Mouse (Mus musculus): ENCODE measurements at regions not wholly inside any gene's neighbourhood (a gene's known extent, or its start where the extent isn't known, plus 50 kb on each side); places are given as distances from the start of the nearest gene placed in this dataset.
"Not testable (repeated sequence)": the region's sequence is repeated elsewhere in the genome, so short reads cannot be mapped to it uniquely, and the experiment has no call there.

DNA sequence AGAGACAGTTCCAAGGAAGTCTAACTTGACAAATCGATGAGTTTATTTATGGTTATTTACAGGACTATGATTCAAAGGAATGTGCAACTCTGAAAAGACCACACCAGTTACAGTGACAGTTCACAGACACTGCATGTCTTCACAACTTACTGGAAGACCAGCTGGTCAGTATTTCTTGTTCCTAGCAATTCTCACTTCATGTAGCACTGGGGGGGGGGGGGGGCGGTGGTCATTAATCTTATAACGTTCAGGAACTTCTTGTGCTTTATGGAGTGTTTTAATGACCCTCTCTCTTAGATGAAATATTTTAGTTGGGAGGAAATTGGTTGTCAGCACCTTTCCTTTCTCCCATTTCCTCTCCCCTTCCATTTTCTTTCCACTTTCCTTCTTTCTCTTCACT lies 1752.1 kb upstream of the Cntnap5a start:
- Histone ChIP-seq H3K9me3 (no peaks in the 10 kb centered on the region), H3K4me3 (replicated peaks) (no peak overlapping the region), H3K4me2 (no peak overlapping the region), H3K9ac (no peak overlapping the region), H3K27ac (no peak overlapping the region), H3K4me1 (no peaks in the 10 kb centered on the region), H3K27me3 (no peaks in the 10 kb centered on the region), H3K36me3 (replicated peaks) (no peaks in the 10 kb centered on the region)
- WGBS: 85% methylated on average over 3 of the region's 3 CpGs
- ATAC-seq (ENCODE audit: low FRiP score): no peak

DNA sequence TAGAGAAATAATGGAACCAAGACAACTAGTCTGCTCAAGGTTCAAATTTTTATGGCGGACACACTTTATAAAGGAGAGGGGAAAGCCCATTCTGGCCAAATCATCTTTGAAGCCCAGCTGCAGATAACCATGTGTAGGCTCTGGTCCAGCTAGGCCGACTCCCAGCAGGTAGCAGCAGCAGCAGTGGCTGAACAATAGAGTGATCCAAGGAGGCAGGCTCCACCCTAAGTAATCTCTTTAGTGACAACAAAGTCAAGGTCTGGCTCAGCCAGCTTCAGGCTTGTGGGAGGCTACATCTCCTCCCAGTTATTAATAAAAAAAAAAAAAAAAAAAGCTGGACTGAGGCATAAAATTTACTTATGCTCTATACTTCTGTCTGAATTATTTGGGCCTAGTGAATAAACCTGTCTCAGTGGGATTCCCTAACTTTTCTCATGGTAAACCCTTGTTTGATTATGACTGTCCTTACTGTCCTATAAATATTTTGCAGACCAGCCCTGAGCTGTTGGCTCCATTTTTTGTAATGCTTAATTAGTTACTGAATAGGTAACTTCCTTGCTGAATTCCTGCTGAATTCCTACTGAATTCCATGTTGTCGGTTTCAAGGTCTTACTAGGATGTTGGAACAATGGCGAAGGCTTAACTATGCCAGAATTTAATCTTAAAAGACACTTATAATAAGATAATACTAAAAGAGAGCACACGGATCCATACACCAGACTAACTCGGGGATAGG lies 1726.4 kb upstream of the Cntnap5a start:
- Histone ChIP-seq H3K9me3 (no peaks in the 10 kb centered on the region), H3K4me2 (no peak overlapping the region), H3K9ac (no peak overlapping the region), H3K4me1 (no peaks in the 10 kb centered on the region), H3K4me3 (replicated peaks) (no peak overlapping the region), H3K27me3 (no peaks in the 10 kb centered on the region), H3K36me3 (replicated peaks) (no peaks in the 10 kb centered on the region), H3K27ac (no peak overlapping the region)
- 79% methylated on average over 6 of the region's 6 CpGs for WGBS
- no peak for ATAC-seq (ENCODE audit: low FRiP score)

DNA sequence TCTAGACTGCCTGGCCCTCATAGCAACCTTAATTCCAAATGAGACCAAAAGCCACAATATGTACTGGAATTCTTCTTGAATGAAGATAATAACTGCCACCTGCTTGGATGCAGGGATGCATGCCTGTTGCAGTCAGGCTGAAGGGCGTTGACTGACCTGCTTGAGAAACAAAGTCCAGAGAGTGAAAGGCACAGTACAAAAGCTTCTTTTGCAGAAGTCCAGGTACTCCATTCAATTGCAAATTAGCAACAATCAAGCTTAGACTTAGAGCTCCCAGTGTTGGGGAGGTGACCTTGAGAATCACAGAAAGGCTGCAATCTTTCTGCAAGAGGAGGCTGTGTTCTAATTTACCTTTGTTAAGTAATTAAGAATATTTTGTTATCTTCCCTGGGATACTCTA lies 1725.3 kb upstream of the Cntnap5a start:
- not testable (repeated sequence) for ATAC-seq (ENCODE audit: low FRiP score)
- WGBS: 60% methylated on average over 1 of the region's 1 CpGs

DNA sequence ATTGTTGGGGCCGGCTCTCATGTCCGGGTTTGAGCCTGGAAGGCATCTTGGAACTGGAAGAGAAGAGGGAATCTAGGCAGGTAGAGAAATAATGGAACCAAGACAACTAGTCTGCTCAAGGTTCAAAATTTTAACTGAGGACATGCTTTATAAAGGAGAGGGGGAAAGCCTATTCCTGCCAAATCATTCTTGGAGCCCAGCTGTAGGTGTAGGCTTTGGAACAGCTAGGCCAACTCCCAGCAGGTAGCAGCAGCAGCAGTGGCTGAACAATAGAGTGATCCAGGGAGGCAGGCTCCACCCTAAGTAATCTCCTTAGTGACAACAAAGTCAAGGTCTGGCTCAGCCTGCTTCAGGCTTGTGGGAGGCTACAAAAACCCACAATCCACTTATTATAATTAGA lies 1720.6 kb upstream of the Cntnap5a start:
- WGBS: 31% methylated on average over 2 of the region's 2 CpGs
- not testable (repeated sequence) for H3K4me1 ChIP-seq; ATAC-seq (ENCODE audit: low FRiP score); H3K27ac ChIP-seq; H3K4me2 ChIP-seq; H3K9ac ChIP-seq; H3K27me3 ChIP-seq; H3K9me3 ChIP-seq; H3K36me3 ChIP-seq (replicated peaks); H3K4me3 ChIP-seq (replicated peaks)

More for the DNA sequence above, 1725.3 kb upstream of the Cntnap5a start:
- not testable (repeated sequence) for H3K4me1 ChIP-seq; H3K36me3 ChIP-seq (replicated peaks); H3K27ac ChIP-seq; H3K9ac ChIP-seq; H3K4me2 ChIP-seq; H3K9me3 ChIP-seq; H3K4me3 ChIP-seq (replicated peaks); H3K27me3 ChIP-seq

DNA sequence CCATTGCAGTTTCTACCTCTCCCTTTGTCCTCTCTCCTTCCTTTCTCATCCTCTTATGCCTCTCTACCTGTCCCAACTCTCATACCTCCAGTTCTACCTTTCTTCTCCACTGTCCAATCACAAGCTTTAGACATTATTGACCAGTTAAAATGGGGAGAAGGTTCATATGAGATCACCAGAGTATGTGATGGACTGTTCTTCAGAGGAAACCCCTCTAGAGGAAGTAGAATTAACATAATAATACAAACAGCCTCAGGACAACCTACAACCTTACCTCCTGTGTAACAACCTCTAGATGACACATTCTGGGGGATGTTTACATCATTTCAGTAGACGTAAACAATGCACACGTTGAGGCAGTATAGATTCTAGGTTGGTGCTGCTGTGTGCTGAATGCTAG lies 1720.1 kb upstream of the Cntnap5a start:
- Histone ChIP-seq H3K36me3 (replicated peaks) (no peaks in the 10 kb centered on the region), H3K9ac (no peak overlapping the region), H3K4me1 (no peaks in the 10 kb centered on the region), H3K27ac (no peak overlapping the region), H3K9me3 (no peaks in the 10 kb centered on the region), H3K4me3 (replicated peaks) (no peak overlapping the region), H3K27me3 (no peaks in the 10 kb centered on the region), H3K4me2 (no peak overlapping the region)
- ATAC-seq (ENCODE audit: low FRiP score): no peak
- WGBS: 74% methylated on average over 2 of the region's 2 CpGs

DNA sequence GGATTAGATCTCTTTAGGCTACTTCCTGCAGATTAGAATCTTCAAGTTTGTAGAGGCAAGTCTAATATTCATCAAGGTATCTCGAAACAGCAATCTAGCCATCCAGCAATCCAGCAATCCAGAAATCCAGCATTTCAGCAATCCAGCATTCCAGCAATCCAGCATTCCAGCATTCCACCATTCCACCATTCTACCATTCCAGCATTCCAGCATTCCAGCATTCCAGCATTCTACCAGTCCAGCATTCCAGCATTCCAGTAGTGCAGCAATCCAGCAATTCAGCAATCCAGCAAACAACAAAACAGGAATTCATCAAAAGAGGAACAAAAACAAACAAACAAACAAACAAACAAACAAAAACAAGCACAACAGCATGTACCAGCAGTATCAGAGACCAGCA lies 1713.9 kb upstream of the Cntnap5a start:
- WGBS: 80% methylated on average over 1 of the region's 1 CpGs
- no peaks in the 10 kb centered on the region for H3K4me1 ChIP-seq
- H3K36me3 ChIP-seq (replicated peaks): no peaks in the 10 kb centered on the region
- H3K4me2 ChIP-seq: no peak overlapping the region
- no peak overlapping the region for H3K9ac ChIP-seq
- no peak overlapping the region for H3K4me3 ChIP-seq (replicated peaks)
- ATAC-seq (ENCODE audit: low FRiP score): no peak
- H3K27ac ChIP-seq: no peak overlapping the region
- H3K9me3 ChIP-seq: no peaks in the 10 kb centered on the region
- H3K27me3 ChIP-seq: no peaks in the 10 kb centered on the region

DNA sequence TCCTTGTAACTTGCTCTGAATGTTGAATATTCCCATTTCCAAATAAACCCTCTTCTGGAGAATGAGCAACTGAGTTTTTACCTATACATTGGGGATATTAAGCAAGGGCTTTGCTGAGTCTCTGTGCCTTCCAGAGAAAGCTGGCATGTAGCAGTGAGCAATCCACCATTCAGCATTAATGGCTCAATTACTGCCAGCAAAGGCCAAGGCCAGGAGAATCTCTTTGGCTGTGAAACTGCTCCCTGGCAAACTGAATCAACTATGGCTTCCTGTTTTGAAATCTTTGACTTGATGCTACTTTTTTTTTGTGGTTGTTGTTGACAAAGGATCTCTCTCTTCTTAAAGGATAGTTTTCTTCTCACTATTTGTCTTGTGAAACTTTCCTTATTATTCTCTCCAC lies 1704.4 kb upstream of the Cntnap5a start:
- Histone ChIP-seq H3K9ac (no peak overlapping the region), H3K4me3 (replicated peaks) (no peak overlapping the region), H3K9me3 (no peaks in the 10 kb centered on the region), H3K36me3 (replicated peaks) (no peaks in the 10 kb centered on the region), H3K27me3 (no peaks in the 10 kb centered on the region), H3K27ac (no peak overlapping the region), H3K4me1 (no peaks in the 10 kb centered on the region), H3K4me2 (no peak overlapping the region)
- ATAC-seq (ENCODE audit: low FRiP score): no peak

DNA sequence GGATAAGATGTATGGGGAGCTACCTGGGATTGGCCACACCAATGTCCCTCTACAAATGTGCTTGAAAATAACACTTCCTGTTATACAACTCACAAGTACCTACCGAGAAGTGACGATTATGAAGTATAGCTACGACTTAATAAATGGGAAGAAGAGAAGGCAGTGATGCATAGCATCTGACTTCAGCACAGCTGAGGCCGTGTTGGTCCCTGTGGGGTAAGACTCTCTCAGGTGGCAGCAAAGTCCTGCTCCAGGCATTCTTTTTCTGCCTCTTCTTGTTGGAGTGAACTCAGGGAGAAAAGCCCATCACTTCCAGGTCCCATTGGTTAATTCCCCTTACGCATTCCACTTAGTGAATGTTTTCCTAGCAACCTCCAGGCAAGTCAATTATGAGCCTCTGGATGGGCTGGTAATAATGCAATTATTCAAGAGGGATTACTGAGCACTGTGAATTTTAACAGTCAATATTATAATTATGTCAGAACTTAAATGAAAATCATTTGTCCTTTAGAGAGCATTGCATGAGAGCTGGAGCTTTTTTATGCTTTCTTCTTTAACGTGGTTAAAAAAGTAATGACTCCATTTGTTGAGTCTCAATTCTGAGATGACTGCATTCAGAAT lies 1694.8 kb upstream of the Cntnap5a start:
- no peaks in the 10 kb centered on the region for H3K36me3 ChIP-seq (replicated peaks)
- H3K27me3 ChIP-seq: no peaks in the 10 kb centered on the region
- ATAC-seq (ENCODE audit: low FRiP score): no peak
- no peaks in the 10 kb centered on the region for H3K4me1 ChIP-seq
- H3K9me3 ChIP-seq: no peaks in the 10 kb centered on the region
- H3K27ac ChIP-seq: no peak overlapping the region
- H3K9ac ChIP-seq: no peak overlapping the region
- no peak overlapping the region for H3K4me2 ChIP-seq
- WGBS: 60% methylated on average over 6 of the region's 6 CpGs
- no peak overlapping the region for H3K4me3 ChIP-seq (replicated peaks)

DNA sequence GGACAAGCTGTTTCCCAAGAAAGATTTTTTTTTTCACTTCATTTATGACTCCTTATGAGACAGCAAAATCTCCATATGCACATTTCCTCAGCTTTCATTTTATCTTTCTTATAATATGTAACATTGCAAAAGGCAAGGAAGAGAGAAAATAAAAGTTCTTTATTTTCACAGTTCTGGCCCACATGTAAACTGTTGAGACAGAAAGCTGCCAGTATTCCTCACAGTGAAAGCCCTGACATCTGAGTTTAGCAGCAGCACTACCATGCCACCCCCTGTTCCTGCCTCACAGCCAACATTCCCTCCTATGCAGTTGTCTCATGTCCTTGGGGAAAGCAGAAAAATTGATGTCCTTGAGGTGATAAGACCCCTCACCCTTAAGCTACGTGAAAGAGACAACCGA lies 1692.1 kb upstream of the Cntnap5a start:
- Histone ChIP-seq H3K36me3 (replicated peaks) (no peaks in the 10 kb centered on the region), H3K27me3 (no peaks in the 10 kb centered on the region), H3K9ac (no peak overlapping the region), H3K27ac (no peak overlapping the region), H3K9me3 (no peaks in the 10 kb centered on the region), H3K4me1 (no peaks in the 10 kb centered on the region), H3K4me3 (replicated peaks) (no peak overlapping the region), H3K4me2 (no peak overlapping the region)
- 86% methylated on average over 2 of the region's 2 CpGs for WGBS
- no peak for ATAC-seq (ENCODE audit: low FRiP score)

DNA sequence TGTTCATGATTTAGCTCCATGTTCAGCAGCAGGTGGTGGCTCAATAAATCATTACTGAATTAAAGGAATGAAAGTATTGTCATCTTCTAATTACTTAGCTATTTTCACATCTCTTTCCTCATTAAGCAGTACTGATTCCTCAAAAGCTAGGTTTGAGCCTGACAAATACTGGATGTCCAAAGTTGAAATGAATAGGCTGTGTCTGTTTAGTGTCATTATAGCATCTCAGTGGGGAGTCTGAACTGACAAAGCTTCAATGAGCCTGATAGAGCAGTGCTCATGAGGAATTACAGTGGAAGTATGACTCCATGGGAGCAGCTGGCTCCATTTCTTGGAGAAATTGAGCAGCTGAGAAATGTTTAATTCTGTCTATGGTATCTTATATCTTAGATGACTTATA lies 1646.7 kb upstream of the Cntnap5a start:
- H3K9me3 ChIP-seq: no peaks in the 10 kb centered on the region
- no peak overlapping the region for H3K27ac ChIP-seq
- no peaks in the 10 kb centered on the region for H3K27me3 ChIP-seq
- no peak overlapping the region for H3K9ac ChIP-seq
- H3K4me1 ChIP-seq: no peaks in the 10 kb centered on the region
- peak; percentile 60; the same call in 1 of the 2 replicates for ATAC-seq (ENCODE audit: low FRiP score)
- no peak overlapping the region for H3K4me2 ChIP-seq
- H3K4me3 ChIP-seq (replicated peaks): no peak overlapping the region
- H3K36me3 ChIP-seq (replicated peaks): no peaks in the 10 kb centered on the region

DNA sequence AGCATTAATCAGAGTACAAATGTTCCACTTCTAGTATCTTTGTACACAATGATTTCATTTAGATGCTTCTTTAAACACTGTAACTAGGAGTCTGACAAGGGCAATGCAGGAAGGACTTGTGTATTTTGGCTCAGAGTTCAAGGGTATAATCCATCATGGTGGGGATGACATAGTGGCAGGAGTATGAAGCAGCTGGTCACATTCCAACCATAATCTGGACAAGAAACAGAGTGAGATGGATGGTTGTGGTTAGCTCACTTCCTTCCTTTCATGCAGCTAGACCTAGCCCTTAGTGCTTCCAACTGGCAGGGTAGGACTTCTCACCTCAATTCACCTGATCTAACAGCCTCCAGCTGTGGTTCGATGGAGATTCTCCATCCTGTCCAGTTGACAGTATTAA lies 1645.2 kb upstream of the Cntnap5a start:
- Histone ChIP-seq H3K36me3 (replicated peaks) (no peaks in the 10 kb centered on the region), H3K4me3 (replicated peaks) (no peak overlapping the region), H3K27me3 (no peaks in the 10 kb centered on the region), H3K4me2 (no peak overlapping the region), H3K27ac (no peak overlapping the region), H3K4me1 (no peaks in the 10 kb centered on the region), H3K9me3 (no peaks in the 10 kb centered on the region), H3K9ac (no peak overlapping the region)
- WGBS: 88% methylated on average over 1 of the region's 1 CpGs
- no peak for ATAC-seq (ENCODE audit: low FRiP score)

DNA sequence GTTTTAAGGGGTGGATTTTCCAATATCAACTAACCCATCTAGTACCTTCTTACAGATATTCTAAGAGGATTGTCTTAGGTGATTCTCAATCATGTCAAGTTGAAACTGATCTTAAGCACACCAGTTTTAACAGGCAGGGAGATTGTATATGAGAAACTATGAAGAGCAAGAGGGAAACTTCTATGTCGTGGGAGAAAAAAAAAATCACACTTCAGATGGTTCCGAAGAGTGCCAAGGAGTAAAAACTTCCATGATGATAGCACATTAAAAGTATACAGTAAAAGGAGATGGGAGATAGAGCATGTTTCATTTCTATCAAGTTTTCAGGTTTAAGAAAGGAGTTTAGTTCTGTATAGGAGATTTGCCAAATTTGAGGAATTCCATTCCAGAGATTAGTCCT lies 1621.5 kb upstream of the Cntnap5a start:
- no peaks in the 10 kb centered on the region for H3K36me3 ChIP-seq (replicated peaks)
- WGBS: 84% methylated on average over 2 of the region's 2 CpGs
- no peak for ATAC-seq (ENCODE audit: low FRiP score)
- no peaks in the 10 kb centered on the region for H3K9me3 ChIP-seq
- H3K9ac ChIP-seq: no peak overlapping the region
- H3K4me3 ChIP-seq (replicated peaks): no peak overlapping the region
- H3K27ac ChIP-seq: no peak overlapping the region
- H3K4me1 ChIP-seq: no peaks in the 10 kb centered on the region
- no peaks in the 10 kb centered on the region for H3K27me3 ChIP-seq
- no peak overlapping the region for H3K4me2 ChIP-seq

DNA sequence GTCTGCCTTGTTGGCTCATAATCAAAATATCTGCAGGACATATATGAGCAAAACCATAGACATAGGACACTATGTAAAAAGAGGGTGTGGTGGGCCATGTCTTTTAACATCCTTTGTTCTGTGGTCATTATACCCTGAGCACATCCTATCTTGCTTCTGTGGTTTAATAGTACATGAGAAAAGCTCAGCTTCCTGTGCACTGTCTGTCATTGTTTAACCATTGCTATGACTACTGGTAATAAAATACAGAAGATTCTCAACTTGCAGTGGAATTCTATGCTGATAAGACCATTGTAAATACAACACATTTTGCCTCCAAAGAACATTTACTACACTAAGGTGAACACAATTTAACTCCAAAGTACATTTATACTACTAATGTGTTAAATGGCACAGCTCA lies 1610.0 kb upstream of the Cntnap5a start:
- no peaks in the 10 kb centered on the region for H3K27me3 ChIP-seq
- H3K36me3 ChIP-seq (replicated peaks): no peaks in the 10 kb centered on the region
- no peak overlapping the region for H3K4me2 ChIP-seq
- no peak for ATAC-seq (ENCODE audit: low FRiP score)
- H3K27ac ChIP-seq: no peak overlapping the region
- H3K9ac ChIP-seq: no peak overlapping the region
- H3K4me1 ChIP-seq: no peaks in the 10 kb centered on the region
- no peaks in the 10 kb centered on the region for H3K9me3 ChIP-seq
- no peak overlapping the region for H3K4me3 ChIP-seq (replicated peaks)
